Mouse (Mus musculus) neural tube, embryonic 13.5 days (tissue): ENCODE data around the gene Fam209. TPM values are rescaled to one million over a fixed set of nuclear protein-coding genes. Genes with fewer than 3 reads are reported as not detected.

Source experiments
- ATAC-seq: fragments of 200-750 bp; cut with Nextera tagmentation; 2 replicates; pipeline ENCODE4 v1.8.0; 2017; ENCODE audit warnings: low read depth, mild to moderate bottlenecking, moderate TSS enrichment, moderate library complexity
- H3K27ac ChIP-seq: fragments of 300-500 bp; sonication (generic); replicated peaks from 2 replicates; pipeline ENCODE4 v1.5.1; 2015; ENCODE audit warnings: moderate library complexity, mild to moderate bottlenecking, inconsistent platforms
- H3K27me3 ChIP-seq: fragments of 300-500 bp; sonication (generic); 2 replicates; pipeline ENCODE4 v1.6.1; 2015; ENCODE audit warnings: mild to moderate bottlenecking, inconsistent platforms
- H3K36me3 ChIP-seq: fragments of 300-500 bp; sonication (generic); 2 replicates; pipeline ENCODE4 v1.6.1; 2015; ENCODE audit warnings: mild to moderate bottlenecking, inconsistent platforms
- H3K4me1 ChIP-seq: fragments of 300-500 bp; sonication (generic); replicated peaks from 2 replicates; pipeline ENCODE4 v1.6.1; 2015; ENCODE audit warnings: inconsistent platforms
- H3K4me2 ChIP-seq: fragments of 300-500 bp; sonication (generic); 2 replicates; pipeline ENCODE4 v1.6.1; 2015; ENCODE audit warnings: inconsistent platforms, mild to moderate bottlenecking, moderate library complexity
- H3K4me3 ChIP-seq: fragments of 300-500 bp; sonication (generic); 2 replicates; pipeline ENCODE4 v1.5.1; 2015; ENCODE audit warnings: mild to moderate bottlenecking, inconsistent platforms
- H3K9ac ChIP-seq: fragments of 300-500 bp; sonication (generic); 2 replicates; pipeline ENCODE4 v1.6.1; 2015; ENCODE audit warnings: moderate library complexity, mild to moderate bottlenecking, inconsistent platforms
- H3K9me3 ChIP-seq: fragments of 300-500 bp; sonication (generic); 2 replicates; pipeline ENCODE4 v1.6.1; 2016; ENCODE audit warnings: inconsistent platforms
- WGBS: fragments of 180-500 bp; shearing (Covaris S2); methylation state at CpG from one replicate; pipeline ENCODE4 v1.1.7; 2015; 5-methylcytosine and 5-hydroxymethylcytosine counted together
- polyA plus RNA-seq: library from polyadenylated mRNA; unstranded; fragments of >200 nt; fragmentation: Nextera tagmentation; extraction: Ambion mirVana; gene quantifications from 2 replicates; pipeline ENCODE4 v1.2.1, GENCODE M21; 2015

The Fam209 gene
- polyA plus RNA-seq, 1 experiment from 2014 or later: 0.49 TPM

DNA sequence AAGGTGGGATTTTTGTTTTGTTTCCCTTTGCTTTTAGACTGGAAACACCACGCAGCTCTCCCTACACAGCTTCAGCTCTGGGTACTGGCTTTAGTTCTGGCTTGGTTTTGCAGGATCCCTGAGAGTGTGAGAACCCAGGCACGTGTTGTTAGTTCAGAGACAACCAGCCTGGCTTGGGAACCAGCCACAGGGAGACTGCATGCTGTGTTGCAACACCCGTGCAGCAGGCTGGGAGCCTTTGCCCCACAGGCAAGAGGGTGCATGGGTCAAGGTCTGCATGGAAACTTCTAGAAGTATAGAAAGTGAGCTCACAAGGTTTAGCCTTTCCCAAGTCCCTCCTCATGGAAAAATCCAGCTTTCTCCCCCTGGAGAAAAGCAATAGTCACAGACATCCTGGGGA is 38.6 kb downstream of the Fam209 start:
- H3K9ac ChIP-seq: no peak overlapping the region
- H3K36me3 ChIP-seq: no peaks in the 10 kb centered on the region
- ATAC-seq: no peak
- H3K9me3 ChIP-seq: no peaks in the 10 kb centered on the region
- H3K4me2 ChIP-seq: no peak overlapping the region
- 67% methylated on average over 3 of the region's 3 CpGs for WGBS
- H3K27me3 ChIP-seq: peaks cover 5% of the 10 kb centered on the region; the same call in 1 of the 2 replicates
- no peaks in the 10 kb centered on the region for H3K4me1 ChIP-seq
- no peak overlapping the region for H3K27ac ChIP-seq
- H3K4me3 ChIP-seq: no peak overlapping the region

GRCm38 (mm10) chr2:172516407-172516992 is 44.2 kb downstream of the Fam209 start:
- 12% methylated on average over 11 of the region's 11 CpGs for WGBS
- Histone ChIP-seq H3K36me3 (no peaks in the 10 kb centered on the region), H3K4me1 (no peaks in the 10 kb centered on the region), H3K4me3 (no peak overlapping the region), H3K27ac (no peak overlapping the region), H3K9me3 (no peaks in the 10 kb centered on the region), H3K27me3 (peaks cover 9% of the 10 kb centered on the region), H3K4me2 (no peak overlapping the region), H3K9ac (no peak overlapping the region)
- no peak for ATAC-seq

GRCm38 (mm10) chr2:172520616-172521371 is 48.5 kb downstream of the Fam209 start:
- Histone ChIP-seq H3K4me1 (no peaks in the 10 kb centered on the region), H3K27me3 (peaks cover 4% of the 10 kb centered on the region; the same call in 1 of the 2 replicates), H3K4me2 (no peak overlapping the region), H3K36me3 (no peaks in the 10 kb centered on the region), H3K27ac (no peak overlapping the region), H3K9ac (no peak overlapping the region), H3K9me3 (no peaks in the 10 kb centered on the region), H3K4me3 (no peak overlapping the region)
- no peak for ATAC-seq
- WGBS: 86% methylated on average over 9 of the region's 9 CpGs

- H3K27ac ChIP-seq: no peak overlapping the region
- 82% methylated on average over 12 of the region's 12 CpGs for WGBS
- H3K9me3 ChIP-seq: no peaks in the 10 kb centered on the region
- H3K4me3 ChIP-seq: no peak overlapping the region
- no peaks in the 10 kb centered on the region for H3K27me3 ChIP-seq
- no peak for ATAC-seq
- no peaks in the 10 kb centered on the region for H3K36me3 ChIP-seq
- H3K4me2 ChIP-seq: no peak overlapping the region
- no peak overlapping the region for H3K9ac ChIP-seq
- H3K4me1 ChIP-seq: no peaks in the 10 kb centered on the region
These were observed 50.2 kb downstream of the Fam209 start for GRCm38 (mm10) chr2:172522528-172522927.

Other genes with a start within 250 kb of the Fam209 start
- gene Mc3r, start 224.0 kb upstream of the Fam209 start, polyA plus RNA-seq: 0.21 TPM in 1 of 2 replicates, not detected in the other
- 29.9 and 33.0 TPM in 2 replicates for gene Fam210b, start 127.0 kb upstream of the Fam209 start, polyA plus RNA-seq
- gene Aurka, start 102.0 kb upstream of the Fam209 start, polyA plus RNA-seq: 20.9 and 23.3 TPM in 2 replicates
- 26.3 and 30.5 TPM in 2 replicates for gene Cstf1, start 101.8 kb upstream of the Fam209 start, polyA plus RNA-seq
- 0.22 and 0.46 TPM in 2 replicates for gene Cass4, start 78.7 kb upstream of the Fam209 start, polyA plus RNA-seq
- 103 and 105 TPM in 2 replicates for gene Rtf2, start 32.0 kb upstream of the Fam209 start, polyA plus RNA-seq
- gene Gcnt7, start 13.9 kb upstream of the Fam209 start, polyA plus RNA-seq: 0.61 and 1.1 TPM in 2 replicates
- 0.60 and 1.0 TPM in 2 replicates for gene Tfap2c, start 77.1 kb downstream of the Fam209 start, polyA plus RNA-seq